Mouse (Mus musculus) ES-E14 (cell line): ENCODE measurements around the gene Filip1. TPM values are rescaled to one million over a fixed set of nuclear protein-coding genes. Genes with fewer than 3 reads are reported as not detected.
A peak's percentile ranks its signal among the peaks of the same experiment; 100 is the strongest.

Experiments used
- DNase-seq: peaks from one replicate; pipeline ENCODE4 v3.0.0-alpha.2; 2013; ENCODE audit warnings: low read depth, low spot score
- H3K27ac ChIP-seq: 2 replicates; pipeline ENCODE4 v1.5.1; 2012; ENCODE audit warnings: low read depth, mild to moderate bottlenecking, low read length, moderate library complexity, mixed read lengths; ENCODE audit not compliant: poor library complexity, insufficient read depth, severe bottlenecking
- H3K36me3 ChIP-seq: 2 replicates; pipeline ENCODE4 v1.6.1; 2012; ENCODE audit warnings: mild to moderate bottlenecking, low read length, moderate library complexity, mixed read lengths; ENCODE audit not compliant: control insufficient read depth, poor library complexity, insufficient read depth, severe bottlenecking
- H3K4me1 ChIP-seq, 2 experiments: fragments of 150-350 bp in 1 of 2; sonication (generic) in 1 of 2; 2 replicates each; pipeline ENCODE4 v1.6.1; 2012; ENCODE audit warnings: low read length in 2 of 2, mild to moderate bottlenecking in 1 of 2, mixed read lengths in 1 of 2; ENCODE audit not compliant: control insufficient read depth in 2 of 2, insufficient read depth in 2 of 2, poor library complexity in 1 of 2
- H3K4me3 ChIP-seq, 2 experiments: fragments of 150-350 bp in 1 of 2; sonication (generic) in 1 of 2; 2 replicates each; pipeline ENCODE4 v1.5.1; 2012; ENCODE audit warnings: low read length in 2 of 2, low read depth in 1 of 2, mild to moderate bottlenecking in 1 of 2, mixed read lengths in 1 of 2; ENCODE audit not compliant: insufficient read depth in 1 of 2, poor library complexity in 1 of 2, severe bottlenecking in 1 of 2
- H3K9ac ChIP-seq: 2 replicates; pipeline ENCODE4 v1.6.1; 2012; ENCODE audit warnings: low read depth, mild to moderate bottlenecking, low read length, mixed read lengths; ENCODE audit not compliant: poor library complexity, insufficient read depth, severe bottlenecking
- H3K9me3 ChIP-seq: fragments of 150-350 bp; sonication (generic); 2 replicates; pipeline ENCODE4 v1.6.1; 2012; ENCODE audit warnings: low read depth, mild to moderate bottlenecking, low read length; ENCODE audit not compliant: control insufficient read depth, insufficient read depth
- CHD2 ChIP-seq: IDR thresholded peaks from 2 replicates; pipeline ENCODE4 v1.6.1; 2014; ENCODE audit warnings: mild to moderate bottlenecking, low read depth, low read length, inconsistent platforms
- HCFC1 ChIP-seq: IDR thresholded peaks from 2 replicates; pipeline ENCODE4 v1.6.1; 2012; ENCODE audit warnings: low read length, inconsistent platforms, borderline replicate concordance; ENCODE audit not compliant: insufficient read depth
- MAFK ChIP-seq: IDR thresholded peaks from 2 replicates; pipeline ENCODE4 v1.6.1; 2014; ENCODE audit warnings: mild to moderate bottlenecking, low read depth, low read length, inconsistent platforms; ENCODE audit not compliant: insufficient read depth
- ZC3H11A ChIP-seq: IDR thresholded peaks from 2 replicates; pipeline ENCODE4 v1.6.1; 2012; ENCODE audit warnings: low read depth, mild to moderate bottlenecking, inconsistent platforms, low read length, borderline replicate concordance
- ZNF384 ChIP-seq: IDR thresholded peaks from 2 replicates; pipeline ENCODE4 v1.6.1; 2012; ENCODE audit warnings: low read depth, low read length, inconsistent platforms
- in situ Hi-C, 2 experiments: fragments of 600-800 bp; cut with MboI; formaldehyde crosslinking; loops; one replicate each; pipeline ENCODE4 v1.15.1; 2025; ENCODE audit warnings: low sequenced_read_pairs in 2 of 2, inconsistent platforms in 1 of 2; ENCODE audit not compliant: unreplicated experiment in 2 of 2
- total RNA-seq: library from RNA; depleted of rRNA; stranded (reverse); fragments of 300-350 nt; gene quantifications from 2 replicates; pipeline ENCODE4 v1.2.3, GENCODE M21; 2012

Filip1 gene
- total RNA-seq, 1 experiment, result 0.09 TPM

GRCm38 (mm10) chr9:80012016-80012415 lies 635 bp downstream of the Filip1 start:
- TF ChIP-seq HCFC1 (no peak), ZC3H11A (no peak), ZNF384 (no peak), MAFK (no peak), CHD2 (no peak)
- Histone ChIP-seq H3K36me3 (no peaks in the 10 kb centered on the region), H3K9me3 (no peaks in the 10 kb centered on the region), H3K4me1 (no peaks in the 10 kb centered on the region), H3K9ac (no peak overlapping the region), H3K4me3 (no peak overlapping the region), H3K27ac (no peak overlapping the region)
- in situ Hi-C loops, result no loop called here
- DNase-seq, result no peak

DNA sequence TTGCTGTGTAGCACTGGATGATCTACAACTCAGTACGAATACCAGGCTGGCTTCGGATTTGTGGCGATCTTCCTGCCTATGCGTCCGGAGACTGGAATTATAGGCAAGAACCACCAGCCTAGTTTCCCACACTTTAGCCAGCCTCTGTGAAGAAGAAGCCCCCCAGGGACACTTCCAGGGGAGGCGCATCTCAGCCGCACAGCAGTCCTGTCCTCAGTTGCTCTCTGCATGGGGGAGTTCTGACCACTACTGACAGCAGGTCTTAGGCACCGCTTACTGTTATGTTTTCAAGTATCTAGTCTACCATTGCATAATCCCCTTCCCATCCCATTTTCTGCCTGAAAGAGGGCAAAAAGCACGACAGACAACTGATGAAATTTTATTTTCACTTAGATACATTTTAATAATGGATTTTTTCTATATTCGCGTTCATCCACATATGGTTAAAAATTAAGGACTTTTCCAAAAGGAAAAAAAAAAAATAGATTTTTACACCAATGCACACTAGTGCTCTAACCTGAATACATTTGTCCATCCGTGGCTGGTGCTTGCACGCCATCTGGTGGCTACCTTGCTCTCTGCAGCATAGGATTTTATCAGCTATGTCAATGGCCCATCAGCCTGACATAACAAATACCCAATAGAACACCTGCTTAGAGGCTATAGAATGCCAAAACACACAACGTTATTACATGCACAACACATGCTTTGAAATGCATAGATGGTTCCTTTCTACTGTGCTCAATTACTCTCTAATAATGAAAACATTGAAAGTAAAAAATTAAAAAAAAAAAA lies 10.1 kb downstream of the Filip1 start:
- Histone ChIP-seq H3K4me1 (no peaks in the 10 kb centered on the region), H3K27ac (no peak overlapping the region), H3K9ac (no peak overlapping the region), H3K4me3 (no peak overlapping the region), H3K9me3 (no peaks in the 10 kb centered on the region), H3K36me3 (no peaks in the 10 kb centered on the region)
- peak; percentile 59 for DNase-seq
- peak; percentile 74 for TF ChIP-seq ZNF384
- no peak for TF ChIP-seq HCFC1
- no peak for TF ChIP-seq CHD2
- 0 out of 2 replicates have a peak, but pooled peaks have one; percentile 15 for TF ChIP-seq MAFK
- TF ChIP-seq ZC3H11A, result peak; percentile 89; the same call in 1 of the 2 replicates
- in situ Hi-C loops, result no loop called here

DNA sequence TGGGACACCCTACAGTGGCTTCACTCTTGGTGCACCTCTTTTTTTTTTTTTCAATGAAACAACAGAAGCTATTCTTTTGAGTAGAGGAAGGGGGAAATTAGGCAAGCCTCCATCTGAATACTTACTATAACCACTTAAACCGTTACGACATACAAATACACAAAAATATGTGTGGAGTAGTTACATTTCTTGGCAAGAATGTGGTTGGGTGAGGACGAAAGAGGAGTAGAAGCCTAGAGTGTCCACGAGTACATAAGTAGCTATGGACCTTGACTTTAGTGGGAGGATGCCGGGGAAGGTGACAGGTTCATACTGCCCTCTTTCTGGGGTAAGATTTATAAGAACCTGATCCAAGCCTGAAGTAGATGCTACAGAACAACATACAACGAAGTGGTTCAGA lies 15.4 kb downstream of the Filip1 start:
- Histone ChIP-seq H3K9me3 (no peaks in the 10 kb centered on the region), H3K36me3 (no peaks in the 10 kb centered on the region), H3K4me3 (no peak overlapping the region), H3K4me1 (no peaks in the 10 kb centered on the region), H3K9ac (no peak overlapping the region), H3K27ac (no peak overlapping the region)
- TF ChIP-seq MAFK (no peak), ZC3H11A (no peak), ZNF384 (no peak), CHD2 (no peak), HCFC1 (no peak)
- in situ Hi-C loops, result loop anchor here in 1 of 2 experiments (25.0 kb wide), 1 partner anchor 185 kb away; no protein-coding TSS in a partner anchor
- no peak for DNase-seq

DNA sequence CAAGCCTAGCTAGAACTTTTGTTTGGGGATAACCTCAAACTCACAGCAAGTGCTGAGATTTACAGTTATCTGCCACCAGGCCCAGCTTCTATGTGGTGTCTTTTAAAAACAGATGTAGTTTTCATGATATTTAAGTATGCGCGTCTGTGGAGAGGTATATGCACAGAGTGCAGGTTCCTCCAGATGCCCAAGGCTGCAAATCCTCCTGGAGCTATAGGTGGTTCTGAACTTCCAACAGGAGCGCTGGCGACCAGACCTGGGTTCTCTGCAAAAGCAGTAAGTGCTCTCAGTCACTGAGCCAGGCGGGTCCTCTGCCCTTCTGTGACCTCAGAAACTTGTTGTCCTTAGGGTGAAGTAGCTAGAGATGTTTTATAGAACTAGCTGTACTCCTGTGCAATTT lies 18.4 kb downstream of the Filip1 start:
- Histone ChIP-seq H3K27ac (no peak overlapping the region), H3K4me1 (no peaks in the 10 kb centered on the region), H3K36me3 (no peaks in the 10 kb centered on the region), H3K9me3 (no peaks in the 10 kb centered on the region), H3K4me3 (no peak overlapping the region), H3K9ac (no peak overlapping the region)
- DNase-seq, result no peak
- TF ChIP-seq MAFK (no peak), HCFC1 (no peak), ZNF384 (no peak), ZC3H11A (no peak), CHD2 (no peak)
- in situ Hi-C loops, result loop anchor here in 1 of 2 experiments (25.0 kb wide), 1 partner anchor 182 kb away; no protein-coding TSS in a partner anchor
